Mouse (Mus musculus) kidney, embryonic 15.5 days (tissue): ENCODE data around the gene Taar7f. TPM values are rescaled to one million over a fixed set of nuclear protein-coding genes. Genes with fewer than 3 reads are reported as not detected.
"Not testable (repeated sequence)": the region's sequence is repeated elsewhere in the genome, so short reads cannot be mapped to it uniquely, and the experiment has no call there.

ENCODE experiments used
- ATAC-seq: fragments of 200-750 bp; cut with Nextera tagmentation; replicated peaks from 2 replicates; pipeline ENCODE4 v1.8.0; 2017; ENCODE audit warnings: moderate TSS enrichment; ENCODE audit not compliant: low FRiP score
- H3K27ac ChIP-seq: fragments of 300-500 bp; sonication (generic); 2 replicates; pipeline ENCODE4 v1.5.1; 2015; ENCODE audit warnings: mild to moderate bottlenecking, inconsistent platforms
- H3K27me3 ChIP-seq: fragments of 300-500 bp; sonication (generic); 2 replicates; pipeline ENCODE4 v1.6.1; 2015; ENCODE audit warnings: inconsistent platforms
- H3K36me3 ChIP-seq: fragments of 300-500 bp; sonication (generic); 2 replicates; pipeline ENCODE4 v1.6.1; 2015; ENCODE audit warnings: inconsistent platforms
- H3K4me1 ChIP-seq: fragments of 300-500 bp; sonication (generic); 2 replicates; pipeline ENCODE4 v1.6.1; 2015; ENCODE audit warnings: inconsistent platforms
- H3K4me2 ChIP-seq: fragments of 300-500 bp; sonication (generic); 2 replicates; pipeline ENCODE4 v1.6.1; 2015; ENCODE audit warnings: moderate library complexity, mild to moderate bottlenecking, inconsistent platforms
- H3K4me3 ChIP-seq: fragments of 300-500 bp; sonication (generic); replicated peaks from 2 replicates; pipeline ENCODE4 v1.5.1; 2015; ENCODE audit warnings: mild to moderate bottlenecking, inconsistent platforms
- H3K9ac ChIP-seq: fragments of 300-500 bp; sonication (generic); 2 replicates; pipeline ENCODE4 v1.6.1; 2015; ENCODE audit warnings: mild to moderate bottlenecking, inconsistent platforms
- H3K9me3 ChIP-seq: fragments of 300-500 bp; sonication (generic); replicated peaks from 2 replicates; pipeline ENCODE4 v1.6.1; 2016; ENCODE audit warnings: inconsistent platforms
- WGBS: fragments of 180-500 bp; shearing (Covaris S2); methylation state at CpG from one replicate; pipeline ENCODE4 v1.1.7; 2015; ENCODE audit warnings: mixed read lengths; 5-methylcytosine and 5-hydroxymethylcytosine counted together
- polyA plus RNA-seq: library from polyadenylated mRNA; unstranded; fragments of >200 nt; fragmentation: Nextera tagmentation; extraction: Ambion mirVana; gene quantifications from 2 replicates; pipeline ENCODE4 v1.2.1, GENCODE M21; 2015

Gene Taar7f
- polyA plus RNA-seq, 1 experiment from 2014 or later = not detected

GRCm38 (mm10) chr10:24080166-24080565 lies 30.9 kb downstream of the Taar7f start:
- H3K9ac ChIP-seq = no peak overlapping the region
- no peak for ATAC-seq
- H3K36me3 ChIP-seq = no peaks in the 10 kb centered on the region
- no peaks in the 10 kb centered on the region for H3K9me3 ChIP-seq
- WGBS = 39% methylated on average over 3 of the region's 3 CpGs
- H3K4me2 ChIP-seq = no peak overlapping the region
- H3K4me1 ChIP-seq = no peaks in the 10 kb centered on the region
- no peak overlapping the region for H3K27ac ChIP-seq
- no peaks in the 10 kb centered on the region for H3K27me3 ChIP-seq
- no peak overlapping the region for H3K4me3 ChIP-seq

- ATAC-seq = no peak
- WGBS = 89% methylated on average over 5 of the region's 5 CpGs
- Histone ChIP-seq H3K9ac (no peak overlapping the region), H3K27ac (no peak overlapping the region), H3K27me3 (no peaks in the 10 kb centered on the region), H3K36me3 (no peaks in the 10 kb centered on the region), H3K4me3 (no peak overlapping the region), H3K4me2 (no peak overlapping the region), H3K4me1 (no peaks in the 10 kb centered on the region), H3K9me3 (no peaks in the 10 kb centered on the region)
Measured at GRCm38 (mm10) chr10:24085936-24086335, 36.6 kb downstream of the Taar7f start.

- Histone ChIP-seq H3K9ac (no peak overlapping the region), H3K4me2 (no peak overlapping the region), H3K27ac (no peak overlapping the region), H3K9me3 (no peaks in the 10 kb centered on the region), H3K36me3 (no peaks in the 10 kb centered on the region), H3K4me1 (no peaks in the 10 kb centered on the region), H3K4me3 (no peak overlapping the region), H3K27me3 (no peaks in the 10 kb centered on the region)
- 72% methylated on average over 5 of the region's 5 CpGs for WGBS
- ATAC-seq = no peak
Measured at GRCm38 (mm10) chr10:24086555-24086954, 37.2 kb downstream of the Taar7f start.

- H3K9me3 ChIP-seq = no peaks in the 10 kb centered on the region
- no peaks in the 10 kb centered on the region for H3K27me3 ChIP-seq
- no peaks in the 10 kb centered on the region for H3K36me3 ChIP-seq
- no peak overlapping the region for H3K9ac ChIP-seq
- 83% methylated on average over 2 of the region's 2 CpGs for WGBS
- H3K27ac ChIP-seq = no peak overlapping the region
- no peak for ATAC-seq
- no peak overlapping the region for H3K4me3 ChIP-seq
- no peaks in the 10 kb centered on the region for H3K4me1 ChIP-seq
- no peak overlapping the region for H3K4me2 ChIP-seq
Measured at GRCm38 (mm10) chr10:24087168-24087567, 37.9 kb downstream of the Taar7f start.

GRCm38 (mm10) chr10:24092194-24092593 lies 42.9 kb downstream of the Taar7f start, which contains the start of gene Taar8b:
Taar8b (minus strand) TSS chr10:24092294.
- WGBS = 77% methylated on average over 2 of the region's 2 CpGs

GRCm38 (mm10) chr10:24097010-24097409 lies 47.7 kb downstream of the Taar7f start:
- H3K4me2 ChIP-seq, H3K36me3 ChIP-seq, H3K9me3 ChIP-seq, H3K27ac ChIP-seq, H3K4me3 ChIP-seq, H3K4me1 ChIP-seq, ATAC-seq, H3K27me3 ChIP-seq, H3K9ac ChIP-seq: not testable (repeated sequence)
- WGBS = 60% methylated on average over 2 of the region's 2 CpGs

More at GRCm38 (mm10) chr10:24092194-24092593, 42.9 kb downstream of the Taar7f start, which contains the start of gene Taar8b:
- no peak for ATAC-seq
- Histone ChIP-seq H3K9me3 (no peaks in the 10 kb centered on the region), H3K4me1 (no peaks in the 10 kb centered on the region), H3K4me3 (no peak within 1 kb of the TSS), H3K27ac (no peak within 1 kb of the TSS), H3K4me2 (no peak within 1 kb of the TSS), H3K9ac (no peak within 1 kb of the TSS), H3K36me3 (no peaks in the 10 kb centered on the region), H3K27me3 (no peaks in the 10 kb centered on the region)

Other genes starting within 250 kb of the Taar7f start
- gene Vnn3, start 198.0 kb upstream of the Taar7f start, polyA plus RNA-seq = 0.27 TPM in 1 of 2 replicates, not detected in the other
- gene Vnn1, start 154.8 kb upstream of the Taar7f start, polyA plus RNA-seq = 2.0 TPM in 2 replicates
- not detected in 2 replicates for gene Taar1, start 129.2 kb upstream of the Taar7f start, polyA plus RNA-seq
- gene Taar2, start 110.9 kb upstream of the Taar7f start, polyA plus RNA-seq = 0.22 TPM in 1 of 2 replicates, not detected in the other
- gene Taar3, start 100.0 kb upstream of the Taar7f start, polyA plus RNA-seq = not detected in 2 replicates
- gene Taar4, start 89.0 kb upstream of the Taar7f start, polyA plus RNA-seq = not detected in 2 replicates
- gene Taar5, start 78.8 kb upstream of the Taar7f start, polyA plus RNA-seq = 0.36 TPM in 1 of 2 replicates, not detected in the other
- not detected in 2 replicates for gene Taar6, start 63.9 kb upstream of the Taar7f start, polyA plus RNA-seq
- gene Taar7a, start 56.0 kb upstream of the Taar7f start, polyA plus RNA-seq = not detected in 2 replicates
- gene Taar7b, start 49.6 kb upstream of the Taar7f start, polyA plus RNA-seq = not detected in 2 replicates
- not detected in 2 replicates for gene Taar7d, start 22.3 kb upstream of the Taar7f start, polyA plus RNA-seq
- not detected in 2 replicates for gene Taar7e, start 11.9 kb upstream of the Taar7f start, polyA plus RNA-seq
- gene Taar8a, start 27.0 kb downstream of the Taar7f start, polyA plus RNA-seq = not detected in 2 replicates
- not detected in 2 replicates for gene Taar8b, start 42.8 kb downstream of the Taar7f start, polyA plus RNA-seq
- gene Taar8c, start 52.4 kb downstream of the Taar7f start, polyA plus RNA-seq = not detected in 2 replicates
- gene Taar9, start 60.0 kb downstream of the Taar7f start, polyA plus RNA-seq = not detected in 2 replicates
- 108 and 115 TPM in 2 replicates for gene Stx7, start 99.8 kb downstream of the Taar7f start, polyA plus RNA-seq
- gene Moxd1, start 174.0 kb downstream of the Taar7f start, polyA plus RNA-seq = 21.4 and 26.1 TPM in 2 replicates